8 mouse cellular contexts compared by ENCODE assay signal in the genomic region with DNA sequence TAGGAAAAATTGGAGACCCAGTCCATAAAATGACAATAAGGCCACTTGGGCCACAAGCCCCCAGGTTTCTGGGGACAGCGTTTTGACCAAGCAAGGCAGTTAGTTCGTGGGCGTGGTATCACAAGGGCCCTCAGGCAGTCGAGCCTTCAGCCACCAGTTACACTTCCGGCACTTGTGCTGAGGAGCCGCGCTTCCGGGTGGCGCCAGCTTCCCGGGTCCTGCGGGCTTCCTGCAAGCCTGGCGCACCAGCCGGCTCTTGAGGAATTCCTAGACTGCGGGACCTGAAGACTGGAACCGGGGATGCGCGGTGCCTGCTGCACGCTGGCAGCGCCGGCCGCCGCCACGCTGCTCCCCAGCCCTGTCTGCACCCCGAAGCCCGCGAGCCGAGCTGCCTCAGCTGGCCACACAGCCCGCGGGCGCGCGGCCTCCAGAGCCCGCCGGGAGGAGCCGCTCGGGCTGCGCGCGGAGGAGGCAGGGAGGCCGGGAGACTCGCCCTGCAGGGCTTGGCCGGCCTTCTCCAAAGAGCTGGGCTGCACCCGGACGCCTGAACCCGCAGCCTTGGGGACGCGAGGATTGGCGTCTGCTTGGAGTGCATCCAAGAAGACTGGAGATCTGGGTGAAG. TPM values are rescaled to one million over a fixed set of nuclear protein-coding genes. Genes with fewer than 3 reads are reported as not detected.
DNase-seq lines count a peak whose midpoint lies in the region; ATAC-seq and TF ChIP-seq lines count a peak whose summit lies in the region.

No protein-coding gene starts in this region.

- peak; percentile 83 for ATAC-seq in kidney, embryonic 15.5 days (replicated peaks; ENCODE audit: low FRiP score)

- H3K9ac ChIP-seq in kidney, embryonic 15.5 days: peak overlapping the region; percentile 76

- WGBS in heart, embryonic 10.5 days: under 1% methylated on average over 48 of the region's 48 CpGs
- under 1% methylated on average over 48 of the region's 48 CpGs for WGBS in kidney, embryonic 15.5 days

- TF ChIP-seq POLR2A in bone marrow macrophage, adult 2 months (IDR thresholded peaks at IDR 0.05; ENCODE audit: borderline replicate concordance, low read depth, low read length): no peak
- peak; percentile 72 for TF ChIP-seq POLR2A in embryonic fibroblast, embryonic 13.5 days (IDR thresholded peaks at IDR 0.05; ENCODE audit: low read depth, low read length)

- H3K4me3 ChIP-seq in bone marrow macrophage, adult 2 months (ENCODE audit: insufficient read depth, low read length): peak overlapping the region; percentile 77
- peak overlapping the region; percentile 70 for H3K4me3 ChIP-seq in embryonic fibroblast, embryonic 13.5 days (ENCODE audit: insufficient read depth, low read length)
- peak overlapping the region; percentile 80 for H3K4me3 ChIP-seq in heart, embryonic 10.5 days
- peak overlapping the region; percentile 84 for H3K4me3 ChIP-seq in kidney, embryonic 15.5 days (replicated peaks)

- H3K27me3 ChIP-seq in heart, embryonic 10.5 days (ENCODE audit: insufficient read depth, poor library complexity, severe bottlenecking): peaks cover 13% of the 10 kb centered on the region; the same call in 1 of the 2 replicates
- peaks cover 36% of the 10 kb centered on the region for H3K27me3 ChIP-seq in kidney, embryonic 15.5 days

- H3K9me3 ChIP-seq in heart, embryonic 10.5 days: no peaks in the 10 kb centered on the region
- H3K9me3 ChIP-seq in kidney, embryonic 15.5 days (replicated peaks): no peaks in the 10 kb centered on the region

- H3K4me2 ChIP-seq in kidney, embryonic 15.5 days: peak overlapping the region; percentile 93

- no peaks in the 10 kb centered on the region for H3K36me3 ChIP-seq in heart, embryonic 10.5 days
- H3K36me3 ChIP-seq in kidney, embryonic 15.5 days: no peaks in the 10 kb centered on the region

- TF ChIP-seq CTCF in bone marrow macrophage, adult 2 months (IDR thresholded peaks at IDR 0.05; ENCODE audit: low read depth, low read length): no peak
- TF ChIP-seq CTCF in embryonic fibroblast, embryonic 13.5 days (IDR thresholded peaks at IDR 0.05; ENCODE audit: borderline replicate concordance, insufficient read depth, low read length): no peak

- DNase-seq in B cell, adult 2 months: peak; percentile 81 to 84
- DNase-seq in heart, embryonic 10.5 days (ENCODE audit: low spot score): peak; percentile 95
- peak; percentile 89 for DNase-seq in liver
- DNase-seq in monocyte, adult 2 months (ENCODE audit: low read depth in 1 of 2, low spot score in 2 of 2): peak; percentile 38 to 59
- DNase-seq in spleen, postnatal 14 days (ENCODE audit: low spot score in 2 of 2): peak; percentile 67 to 73

- H3K4me1 ChIP-seq in bone marrow macrophage, adult 2 months (ENCODE audit: control insufficient read depth, insufficient read depth, low read length): peaks cover 8% of the 10 kb centered on the region
- H3K4me1 ChIP-seq in embryonic fibroblast, embryonic 13.5 days (ENCODE audit: control insufficient read depth, insufficient read depth, low read length): peaks cover 3% of the 10 kb centered on the region; the same call in 1 of the 2 replicates
- H3K4me1 ChIP-seq in heart, embryonic 10.5 days: peaks cover 25% of the 10 kb centered on the region; the same call in 1 of the 2 replicates
- H3K4me1 ChIP-seq in kidney, embryonic 15.5 days: peaks cover 18% of the 10 kb centered on the region

- H3K27ac ChIP-seq in bone marrow macrophage, adult 2 months (ENCODE audit: insufficient read depth, low read depth, low read length): peak overlapping the region; percentile 73
- H3K27ac ChIP-seq in embryonic fibroblast, embryonic 13.5 days (ENCODE audit: insufficient read depth, low read length): peak overlapping the region; percentile 72
- peak overlapping the region; percentile 95 for H3K27ac ChIP-seq in heart, embryonic 10.5 days
- peak overlapping the region; percentile 94 for H3K27ac ChIP-seq in kidney, embryonic 15.5 days

RNA-seq across cellular contexts. Expression of gene Zfp292, which starts 3.8 kb away (rescaled TPM):
- 13.9 and 14.8 TPM in 2 replicates for polyA plus RNA-seq in bone marrow macrophage, adult 2 months (2012; ENCODE audit: insufficient read depth, insufficient read length, missing spikeins)
- 16.6 and 21.7 TPM in 2 replicates for polyA plus RNA-seq in embryonic fibroblast, embryonic 13.5 days (2011; ENCODE audit: insufficient read length, low read depth, missing spikeins)
- 16.1 and 17.6 TPM in 2 replicates for polyA plus RNA-seq in heart, embryonic 10.5 days (2016; fragmentation: Nextera tagmentation; extraction: Ambion mirVana)
- 17.8 and 18.5 TPM in 2 replicates for polyA plus RNA-seq in kidney, embryonic 15.5 days (2015; fragmentation: Nextera tagmentation; extraction: Ambion mirVana)

RNA-seq across cellular contexts. Expression of gene Cga, which starts 7.0 kb away (rescaled TPM):
- polyA plus RNA-seq in bone marrow macrophage, adult 2 months (2012; ENCODE audit: insufficient read depth, insufficient read length, missing spikeins): not detected in 2 replicates
- polyA plus RNA-seq in embryonic fibroblast, embryonic 13.5 days (2011; ENCODE audit: insufficient read length, low read depth, missing spikeins): not detected in 2 replicates
- not detected in 2 replicates for polyA plus RNA-seq in heart, embryonic 10.5 days (2016; fragmentation: Nextera tagmentation; extraction: Ambion mirVana)
- not detected in 2 replicates for polyA plus RNA-seq in kidney, embryonic 15.5 days (2015; fragmentation: Nextera tagmentation; extraction: Ambion mirVana)

Comparison
In these comparisons a context has a peak if more than half of its experiments do, and no peak if none do; other contexts are left out.
1. Peak in every context shown above with its lines: DNase-seq, ATAC-seq, H3K4me3 ChIP-seq and H3K27ac ChIP-seq.